ENCODE assay signal across 20 mouse cellular contexts in genomic region chr5:151231861-151232260, GRCm38 (mm10). TPM values are rescaled to one million over a fixed set of nuclear protein-coding genes. Genes with fewer than 3 reads are reported as not detected.
DNase-seq lines count a peak whose midpoint lies in the region; ATAC-seq and TF ChIP-seq lines count a peak whose summit lies in the region.
"Had no signal": no experiment of that assay in that cellular context is flagged by ENCODE, and none has a peak within 500 bp of the region (broad histone marks: within the 10 kb centered on the region; RNA-seq: fewer than 3 reads in every experiment).

No protein-coding gene starts in this region.

- TF ChIP-seq CTCF in hindbrain, postnatal 0 days (IDR thresholded peaks at IDR 0.05; ENCODE audit: low read depth): no peak

- 85% methylated on average over 7 of the region's 7 CpGs for WGBS in hindbrain, postnatal 0 days
- 93% methylated on average over 7 of the region's 7 CpGs for WGBS in hindbrain, embryonic 11.5 days
- 73% methylated on average over 7 of the region's 7 CpGs for WGBS in limb, embryonic 15.5 days
- 92% methylated on average over 7 of the region's 7 CpGs for WGBS in limb, embryonic 10.5 days
- 80% methylated on average over 7 of the region's 7 CpGs for WGBS in embryonic facial prominence, embryonic 14.5 days
- WGBS in forebrain, embryonic 14.5 days: 91% methylated on average over 7 of the region's 7 CpGs

- peaks cover 5% of the 10 kb centered on the region for H3K4me1 ChIP-seq in hindbrain, postnatal 0 days (ENCODE audit: insufficient read depth, low read length)
- no peaks in the 10 kb centered on the region; the same call in 1 of the 2 replicates for H3K4me1 ChIP-seq in hindbrain, embryonic 11.5 days (replicated peaks; ENCODE audit: control insufficient read depth, insufficient read depth, low read length)
- peaks cover 17% of the 10 kb centered on the region for H3K4me1 ChIP-seq in limb, embryonic 15.5 days
- peaks cover 14% of the 10 kb centered on the region for H3K4me1 ChIP-seq in limb, embryonic 10.5 days
- H3K4me1 ChIP-seq in embryonic facial prominence, embryonic 14.5 days (ENCODE audit: control insufficient read depth, insufficient read depth, low read length): no peaks in the 10 kb centered on the region
- peaks cover 6% of the 10 kb centered on the region; the same call in 1 of the 2 replicates for H3K4me1 ChIP-seq in forebrain, embryonic 14.5 days (ENCODE audit: control insufficient read depth, insufficient read depth, low read length)
- H3K4me1 ChIP-seq: liver, embryonic 15.5 days had no signal

- H3K9me3 ChIP-seq in hindbrain, postnatal 0 days (ENCODE audit: low read length): no peaks in the 10 kb centered on the region
- H3K9me3 ChIP-seq in hindbrain, embryonic 11.5 days (ENCODE audit: control insufficient read depth, low read length): no peaks in the 10 kb centered on the region
- H3K9me3 ChIP-seq in limb, embryonic 15.5 days: no peaks in the 10 kb centered on the region
- no peaks in the 10 kb centered on the region for H3K9me3 ChIP-seq in limb, embryonic 10.5 days (replicated peaks)
- H3K9me3 ChIP-seq in embryonic facial prominence, embryonic 14.5 days (ENCODE audit: control insufficient read depth, low read length): no peaks in the 10 kb centered on the region
- no peaks in the 10 kb centered on the region for H3K9me3 ChIP-seq in forebrain, embryonic 14.5 days (replicated peaks; ENCODE audit: control insufficient read depth, low read length)
- H3K9me3 ChIP-seq: forebrain, embryonic 15.5 days; heart, embryonic 12.5 days; hindbrain, embryonic 13.5 days; liver, embryonic 15.5 days had no signal

- no peak overlapping the region for H3K9ac ChIP-seq in hindbrain, postnatal 0 days (replicated peaks; ENCODE audit: low read length)
- no peak overlapping the region for H3K9ac ChIP-seq in hindbrain, embryonic 11.5 days (ENCODE audit: low read depth, low read length)
- H3K9ac ChIP-seq in limb, embryonic 15.5 days: no peak overlapping the region
- H3K9ac ChIP-seq in embryonic facial prominence, embryonic 14.5 days (ENCODE audit: low read depth, low read length): no peak overlapping the region
- no peak overlapping the region for H3K9ac ChIP-seq in forebrain, embryonic 14.5 days (ENCODE audit: low read length)
- H3K9ac ChIP-seq: forebrain, embryonic 15.5 days; heart, embryonic 12.5 days; hindbrain, embryonic 13.5 days; liver, embryonic 15.5 days had no signal

- H3K4me2 ChIP-seq in hindbrain, postnatal 0 days (ENCODE audit: low read depth, low read length): no peak overlapping the region
- no peak overlapping the region for H3K4me2 ChIP-seq in hindbrain, embryonic 11.5 days (replicated peaks; ENCODE audit: low read depth, low read length)
- H3K4me2 ChIP-seq in limb, embryonic 15.5 days: no peak overlapping the region
- H3K4me2 ChIP-seq in embryonic facial prominence, embryonic 14.5 days (ENCODE audit: low read depth, low read length): peak overlapping the region; percentile 98; the same call in 1 of the 2 replicates
- H3K4me2 ChIP-seq in forebrain, embryonic 14.5 days (ENCODE audit: low read length): no peak overlapping the region
- H3K4me2 ChIP-seq: forebrain, embryonic 15.5 days; liver, embryonic 15.5 days had no signal

- no peak for ATAC-seq in hindbrain, postnatal 0 days
- no peak for ATAC-seq in hindbrain, embryonic 11.5 days (ENCODE audit: low FRiP score)
- ATAC-seq in limb, embryonic 15.5 days (ENCODE audit: insufficient number of reproducible peaks, low FRiP score, low TSS enrichment, low read depth): no peak
- no peak for ATAC-seq in embryonic facial prominence, embryonic 14.5 days (ENCODE audit: low read depth)
- no peak for ATAC-seq in forebrain, embryonic 14.5 days
- ATAC-seq: forebrain, embryonic 15.5 days; midbrain, embryonic 16.5 days had no signal

- H3K27ac ChIP-seq in hindbrain, postnatal 0 days: 0 out of 2 replicates have a peak overlapping the region, but pooled peaks have one; percentile 15
- H3K27ac ChIP-seq in hindbrain, embryonic 11.5 days (ENCODE audit: low read depth, low read length): no peak overlapping the region
- H3K27ac ChIP-seq in limb, embryonic 15.5 days: peak overlapping the region; percentile 47
- H3K27ac ChIP-seq in limb, embryonic 10.5 days: no peak overlapping the region
- H3K27ac ChIP-seq in embryonic facial prominence, embryonic 14.5 days (replicated peaks; ENCODE audit: low read depth, low read length): no peak overlapping the region
- H3K27ac ChIP-seq in forebrain, embryonic 14.5 days (ENCODE audit: low read depth, low read length): no peak overlapping the region
- H3K27ac ChIP-seq: forebrain, embryonic 15.5 days; hindbrain, embryonic 13.5 days; liver, embryonic 15.5 days had no signal

- DNase-seq in adrenal gland, postnatal 10 days: peak; percentile 7
- DNase-seq in adrenal gland, postnatal 36 days: no peak
- no peak for DNase-seq in hindbrain, postnatal 0 days (ENCODE audit: low spot score)
- DNase-seq in hindbrain, embryonic 11.5 days (ENCODE audit: low spot score): no peak
- no peak for DNase-seq in limb, embryonic 10.5 days (ENCODE audit: low spot score)
- DNase-seq in embryonic facial prominence, embryonic 14.5 days (ENCODE audit: low spot score): no peak
- DNase-seq in forebrain, embryonic 14.5 days (ENCODE audit: low spot score): no peak
- DNase-seq: adrenal gland, adult 8-10 months; cerebellum, adult 11 months; cerebellum, postnatal 25 days; heart, postnatal 14 days; lung, postnatal 4 days; right cerebral cortex, postnatal 4 days; thymus, postnatal 36 days had no signal

- H3K4me3 ChIP-seq in hindbrain, postnatal 0 days (ENCODE audit: low read length): no peak overlapping the region
- H3K4me3 ChIP-seq in hindbrain, embryonic 11.5 days (ENCODE audit: low read depth, low read length): no peak overlapping the region
- peak overlapping the region; percentile 2; the same call in 1 of the 2 replicates for H3K4me3 ChIP-seq in limb, embryonic 15.5 days
- no peak overlapping the region for H3K4me3 ChIP-seq in limb, embryonic 10.5 days
- H3K4me3 ChIP-seq in embryonic facial prominence, embryonic 14.5 days (ENCODE audit: low read depth, low read length): no peak overlapping the region
- H3K4me3 ChIP-seq in forebrain, embryonic 14.5 days (ENCODE audit: low read depth, low read length): no peak overlapping the region
- H3K4me3 ChIP-seq: forebrain, embryonic 15.5 days; heart, embryonic 12.5 days; hindbrain, embryonic 13.5 days had no signal

- no peaks in the 10 kb centered on the region for H3K36me3 ChIP-seq in hindbrain, postnatal 0 days (ENCODE audit: insufficient read depth, low read length)
- no peaks in the 10 kb centered on the region for H3K36me3 ChIP-seq in hindbrain, embryonic 11.5 days (ENCODE audit: control insufficient read depth, insufficient read depth, low read length)
- no peaks in the 10 kb centered on the region for H3K36me3 ChIP-seq in limb, embryonic 15.5 days
- H3K36me3 ChIP-seq in limb, embryonic 10.5 days: no peaks in the 10 kb centered on the region
- no peaks in the 10 kb centered on the region for H3K36me3 ChIP-seq in embryonic facial prominence, embryonic 14.5 days (ENCODE audit: control insufficient read depth, insufficient read depth, low read length)
- no peaks in the 10 kb centered on the region for H3K36me3 ChIP-seq in forebrain, embryonic 14.5 days (ENCODE audit: control insufficient read depth, insufficient read depth, low read length)
- H3K36me3 ChIP-seq: forebrain, embryonic 15.5 days; heart, embryonic 12.5 days; hindbrain, embryonic 13.5 days; liver, embryonic 15.5 days had no signal

- no peaks in the 10 kb centered on the region for H3K27me3 ChIP-seq in hindbrain, postnatal 0 days (ENCODE audit: insufficient read depth, low read length)
- H3K27me3 ChIP-seq in hindbrain, embryonic 11.5 days (ENCODE audit: control insufficient read depth, insufficient read depth, low read length): peaks cover 3% of the 10 kb centered on the region
- peaks cover 5% of the 10 kb centered on the region; the same call in 1 of the 2 replicates for H3K27me3 ChIP-seq in limb, embryonic 15.5 days
- H3K27me3 ChIP-seq in limb, embryonic 10.5 days (ENCODE audit: low read depth, poor library complexity, severe bottlenecking): peaks cover 37% of the 10 kb centered on the region
- H3K27me3 ChIP-seq in embryonic facial prominence, embryonic 14.5 days (replicated peaks; ENCODE audit: control insufficient read depth, insufficient read depth, low read length): peaks cover 7% of the 10 kb centered on the region; the same call in 1 of the 2 replicates
- H3K27me3 ChIP-seq in forebrain, embryonic 14.5 days (replicated peaks; ENCODE audit: control insufficient read depth, insufficient read depth, low read length): peaks cover 5% of the 10 kb centered on the region; the same call in 1 of the 2 replicates

RNA-seq across cellular contexts. Expression of gene Stard13, which starts 1.8 kb away (rescaled TPM):
- 10 to 100 TPM; 22.6 to 30.1 TPM for total RNA-seq in adrenal gland, postnatal 10 days (2021)
- total RNA-seq in adrenal gland, postnatal 36 days (2021): 10 to 100 TPM; 15.4 to 20.8 TPM
- total RNA-seq in hindbrain, postnatal 0 days (2014; rRNA removed): 7.6 and 14.7 TPM in 2 replicates
- 2.8 and 4.3 TPM in 2 replicates for polyA plus RNA-seq in hindbrain, postnatal 0 days (2015; fragmentation: Nextera tagmentation; extraction: Ambion mirVana)
- polyA plus RNA-seq in hindbrain, embryonic 11.5 days (2014; fragmentation: Nextera tagmentation; extraction: Ambion mirVana): 4.1 and 4.3 TPM in 2 replicates
- polyA plus RNA-seq in limb, embryonic 15.5 days (2015; fragmentation: Nextera tagmentation; extraction: Ambion mirVana): 11.2 and 12.2 TPM in 2 replicates
- polyA plus RNA-seq in limb, embryonic 10.5 days (2016; fragmentation: Nextera tagmentation; extraction: Ambion mirVana): 1.8 and 3.4 TPM in 2 replicates
- 13.3 and 13.6 TPM in 2 replicates for polyA plus RNA-seq in embryonic facial prominence, embryonic 14.5 days (2014; fragmentation: Nextera tagmentation; extraction: Ambion mirVana)
- 2.0 and 2.9 TPM in 2 replicates for polyA plus RNA-seq in forebrain, embryonic 14.5 days (2014; fragmentation: Nextera tagmentation; extraction: Ambion mirVana)

Comparison
In these comparisons a context has a peak if more than half of its experiments do, and no peak if none do; other contexts are left out.
1. H3K27ac ChIP-seq: peak in hindbrain, postnatal 0 days (single experiment) and limb, embryonic 15.5 days (single experiment); none in hindbrain, embryonic 11.5 days (single experiment), limb, embryonic 10.5 days (single experiment), embryonic facial prominence, embryonic 14.5 days (single experiment) and forebrain, embryonic 14.5 days (single experiment).